Mouse (Mus musculus): ENCODE results near the gene Il10rb.
A peak's percentile ranks its signal among the peaks of the same experiment; 100 is the strongest.
"Not testable (repeated sequence)": the region's sequence is repeated elsewhere in the genome, so short reads cannot be mapped to it uniquely, and the experiment has no call there.

Il10rb gene

DNA sequence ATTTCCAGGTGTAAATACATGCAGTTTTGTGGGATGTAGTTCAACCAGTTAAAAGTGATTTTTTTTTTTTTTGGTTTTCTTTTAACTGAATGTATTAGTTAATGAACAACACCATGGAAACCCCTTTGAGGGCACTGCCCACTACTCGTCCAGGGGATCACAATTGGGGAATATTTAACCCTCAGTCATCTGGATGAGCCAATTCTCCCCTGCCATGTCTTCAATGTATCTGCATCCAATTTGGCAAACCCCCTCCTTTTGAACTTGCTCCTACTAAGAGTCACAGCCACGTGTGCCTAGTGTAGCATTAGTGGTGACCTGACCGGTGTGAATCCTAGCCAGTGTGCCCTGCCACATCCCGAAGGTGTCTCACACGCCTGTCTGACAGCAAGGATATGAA, 12.6 kb downstream of the Il10rb start:
- no peak for DNase-seq

DNA sequence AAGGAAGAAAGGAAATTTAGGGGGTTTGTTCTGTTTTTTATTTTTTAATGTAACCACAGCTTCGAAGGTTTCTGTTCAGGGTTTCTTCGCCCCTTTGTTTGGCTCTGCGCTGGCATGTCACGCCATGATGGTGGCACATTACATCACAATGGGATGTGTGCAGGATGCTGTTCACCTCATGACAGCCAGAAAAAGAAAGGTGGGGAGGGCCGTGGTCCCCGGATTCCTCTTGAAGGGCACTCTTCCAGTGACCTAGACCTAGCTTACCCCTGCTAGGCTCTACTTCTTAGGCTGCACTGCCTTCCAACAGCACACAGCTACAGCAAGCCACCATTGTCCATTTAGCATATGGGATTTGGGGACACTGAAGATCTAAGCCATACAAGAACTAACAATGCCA, 19.9 kb downstream of the Il10rb start:
- DNase-seq: no peak

DNA sequence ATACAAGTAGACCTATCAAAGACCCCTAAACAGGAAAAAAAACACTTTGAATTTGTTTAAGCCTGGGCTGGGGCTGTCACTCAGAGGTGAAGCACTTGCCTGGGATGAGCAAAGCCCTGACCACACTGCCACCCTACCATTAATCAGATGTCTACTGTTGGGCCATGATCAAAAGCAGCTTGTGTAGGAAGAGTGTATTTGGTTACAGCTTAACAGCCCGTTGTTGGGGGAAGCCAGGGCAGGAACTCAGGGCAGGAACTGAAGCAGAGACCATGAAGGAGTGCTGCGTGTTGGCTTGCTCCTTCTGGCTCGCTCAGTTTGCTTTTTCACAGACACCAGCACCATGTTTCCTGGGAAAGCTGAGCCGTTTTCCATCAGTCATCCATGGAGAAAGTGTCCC, 20.6 kb downstream of the Il10rb start:
- DNase-seq: no peak

DNA sequence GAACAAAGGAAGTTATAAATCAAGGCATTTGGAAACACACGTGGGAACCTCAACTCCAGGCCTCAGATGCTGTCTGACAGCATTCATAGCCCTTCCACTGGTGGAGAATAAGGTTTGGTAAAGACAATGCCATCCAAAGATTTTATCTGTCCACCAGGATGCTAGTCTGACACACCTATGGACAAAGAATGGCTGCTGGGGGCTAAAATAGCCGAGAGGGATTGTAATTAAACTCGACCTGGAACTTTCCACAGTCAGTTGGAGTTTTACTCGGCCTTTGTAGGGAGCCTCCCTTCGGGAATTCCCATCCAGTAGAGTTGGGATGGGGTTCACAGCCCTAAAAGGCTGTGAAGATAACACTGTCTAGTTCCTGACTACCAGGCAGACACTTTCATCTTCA, 21.5 kb downstream of the Il10rb start:
- DNase-seq: no peak

DNA sequence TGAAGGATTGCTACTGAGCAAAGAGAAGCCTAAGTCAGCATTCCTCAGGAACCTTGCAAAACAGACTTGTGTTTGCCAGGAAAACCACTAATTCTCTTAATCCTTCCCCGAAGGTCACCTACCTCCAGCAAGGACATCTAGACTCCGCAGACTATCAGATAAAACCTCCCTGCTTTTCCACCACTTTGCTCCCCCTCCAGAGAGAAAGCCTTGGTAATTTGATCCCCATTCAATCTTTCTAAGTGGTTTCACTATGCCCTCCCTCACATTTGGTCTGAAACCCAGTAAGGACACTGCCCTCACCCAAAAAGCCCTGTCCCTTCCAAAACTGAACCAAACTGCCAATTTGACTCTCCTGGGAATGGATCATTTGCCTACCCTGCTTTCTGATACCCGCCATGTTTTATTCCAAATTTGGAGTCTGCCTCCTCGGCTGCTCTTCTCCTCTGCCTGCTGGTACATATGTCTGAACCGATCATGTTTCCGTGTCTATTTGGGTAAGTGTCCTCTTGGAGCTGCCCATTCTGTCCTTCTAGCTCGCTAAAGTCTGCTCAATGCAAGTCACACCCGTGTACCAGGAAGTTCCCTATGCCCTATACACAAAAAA, 22.4 kb downstream of the Il10rb start:
- no peak for DNase-seq

DNA sequence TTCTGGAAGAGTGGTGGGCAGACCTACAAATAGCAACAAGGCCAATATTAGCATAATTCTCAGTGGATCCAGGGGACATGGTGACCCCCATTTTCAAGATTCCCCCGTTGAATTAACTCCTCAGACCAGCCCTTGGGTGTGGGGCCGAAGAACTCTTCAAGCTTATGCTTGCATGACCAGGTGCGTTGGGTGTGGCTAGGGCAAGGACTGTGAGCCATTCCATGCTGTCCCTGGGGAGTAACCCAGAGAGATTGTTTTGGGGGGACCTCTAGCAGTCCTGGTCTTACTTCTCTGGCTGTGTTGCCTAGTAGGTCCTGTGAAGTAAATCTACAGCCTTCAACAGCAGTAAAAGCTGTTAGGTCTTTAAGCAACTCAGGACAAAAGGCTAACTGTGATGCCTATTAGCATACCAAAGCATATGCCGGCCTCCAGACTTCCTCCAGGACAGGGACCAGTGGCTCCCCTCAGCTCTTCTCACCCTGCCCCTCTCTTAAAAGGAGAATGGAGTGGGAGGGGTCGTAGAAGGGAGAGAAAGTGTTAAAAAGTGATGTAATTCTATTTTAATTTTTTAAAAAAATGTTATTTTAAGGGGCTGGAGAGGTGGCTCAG, 26.9 kb downstream of the Il10rb start:
- DNase-seq: no peak

DNA sequence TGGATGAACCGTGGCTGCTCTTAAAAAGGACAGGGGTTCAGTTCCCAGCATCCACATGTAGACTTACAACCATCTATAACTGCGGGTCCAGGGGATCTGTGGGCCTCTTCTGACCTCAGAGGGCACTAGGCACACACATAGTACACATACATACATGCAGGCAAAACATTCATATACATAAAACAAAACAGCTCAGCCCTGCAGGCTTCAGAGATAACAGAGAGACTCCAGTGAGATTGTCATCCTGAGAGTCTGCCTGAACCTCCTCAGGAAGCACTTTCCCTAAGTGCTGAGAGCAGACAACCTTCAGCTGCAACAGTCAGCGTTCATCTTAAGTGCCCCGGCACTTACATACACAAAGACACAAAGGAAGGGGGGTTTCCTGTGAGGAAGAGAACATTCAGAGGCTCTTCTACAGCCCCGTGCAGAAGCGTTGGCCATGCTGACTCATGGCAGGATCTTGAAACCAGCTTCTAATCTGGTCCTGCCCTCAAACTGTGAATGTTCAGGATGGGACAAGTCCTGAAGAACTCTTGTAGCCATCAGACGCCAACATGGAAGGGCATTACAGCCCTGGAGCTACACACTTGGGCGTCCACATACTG, 27.5 kb downstream of the Il10rb start:
- no peak for DNase-seq

DNA sequence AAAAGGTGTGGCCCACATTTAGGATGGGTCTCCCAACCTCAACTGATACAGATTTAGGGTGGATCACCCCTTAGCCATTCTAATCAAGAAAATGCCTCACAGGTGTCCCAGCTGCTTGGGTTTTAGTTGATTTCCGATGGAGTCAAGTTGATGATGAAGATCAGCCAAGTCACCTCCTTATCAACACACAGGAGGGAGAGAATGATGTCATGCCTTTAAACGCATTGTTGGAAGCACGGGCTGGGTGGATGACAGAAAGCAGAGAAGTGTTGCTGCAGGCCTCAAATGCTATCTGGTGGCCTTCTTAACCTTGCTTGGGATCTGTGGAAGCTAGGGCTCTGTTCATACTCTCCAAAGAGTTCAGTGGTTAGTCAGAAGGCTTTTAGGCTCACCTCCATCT, 28.2 kb downstream of the Il10rb start:
- DNase-seq: no peak

DNA sequence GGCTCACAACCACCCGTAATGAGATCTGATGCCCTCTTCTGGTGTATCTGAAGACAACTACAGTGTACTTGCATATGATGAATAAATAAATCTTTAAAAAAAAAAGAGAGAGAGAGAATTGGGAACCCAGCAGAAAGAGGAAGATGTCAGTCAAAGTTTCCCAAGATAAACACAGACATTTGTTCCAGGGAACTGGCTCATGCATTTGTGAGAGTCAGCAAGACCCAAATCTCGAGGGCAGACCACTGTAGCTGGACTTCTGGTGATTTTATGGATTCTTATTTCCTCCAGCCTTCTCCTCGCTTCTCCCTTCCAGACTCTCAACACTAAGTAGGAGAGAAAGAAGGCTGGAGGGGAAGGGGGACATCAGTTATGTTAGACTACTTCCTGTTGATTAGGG, 32.1 kb downstream of the Il10rb start:
- DNase-seq: no peak

DNA sequence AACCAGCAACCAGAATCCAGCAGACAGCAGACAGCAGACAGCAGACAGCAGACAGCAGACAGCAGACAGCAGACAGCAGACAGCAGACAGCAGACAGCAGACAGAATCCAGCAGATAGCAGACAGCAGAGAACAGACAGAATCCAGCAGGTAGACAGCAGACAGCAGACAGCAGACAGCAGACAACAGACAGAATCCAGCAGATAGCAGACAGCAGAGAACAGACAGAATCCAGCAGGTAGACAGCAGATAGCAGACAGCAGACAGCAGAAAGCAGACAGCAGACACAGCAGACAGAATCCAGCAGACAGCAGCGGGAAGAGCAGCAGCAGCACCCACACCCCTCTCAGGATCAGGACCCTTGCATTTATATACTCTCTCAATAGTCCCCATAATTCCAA, 32.6 kb downstream of the Il10rb start:
- not testable (repeated sequence) for DNase-seq

DNA sequence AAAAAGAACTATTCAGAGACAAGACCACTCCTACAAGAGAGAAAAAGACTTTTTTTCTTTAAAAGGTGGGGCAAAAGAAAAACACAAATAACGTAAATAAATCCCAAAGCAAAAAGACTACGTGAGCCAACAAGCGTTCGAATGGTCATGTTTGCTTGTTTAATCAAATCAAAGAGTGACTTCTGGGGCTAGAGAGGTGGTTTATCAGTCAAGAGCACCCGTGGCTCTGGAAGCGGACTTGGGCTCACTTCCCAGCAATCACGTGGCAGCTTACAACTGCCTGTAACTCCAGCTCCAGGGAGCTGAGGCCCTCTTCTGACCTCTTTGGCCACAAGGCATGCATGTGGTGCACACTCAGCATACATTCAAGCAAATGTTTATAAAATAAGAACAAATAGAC, 35.4 kb downstream of the Il10rb start:
- peak in 1 of 2 experiments; percentile 11 for DNase-seq

DNA sequence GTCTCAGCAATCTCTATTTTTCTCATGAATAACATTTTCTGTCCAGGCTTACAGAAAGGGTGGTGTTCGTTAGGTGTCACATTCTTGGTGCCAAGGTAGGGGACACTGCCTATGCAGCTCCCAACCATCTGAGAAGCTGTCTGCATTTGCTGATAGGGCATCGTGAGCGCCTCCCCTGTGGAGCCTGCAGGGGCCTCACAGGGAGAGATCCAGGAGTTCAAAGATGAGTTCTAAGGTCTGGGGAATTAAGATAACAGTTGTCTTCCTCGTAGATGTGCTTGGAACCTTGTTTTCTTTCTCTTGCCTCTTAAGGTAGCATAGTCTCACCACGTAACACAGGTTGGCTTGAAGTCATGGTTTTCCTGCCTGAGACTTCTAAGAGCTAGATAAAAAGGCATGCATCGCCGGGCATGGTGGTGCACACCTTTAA, 35.9 kb downstream of the Il10rb start:
- DNase-seq: no peak

DNA sequence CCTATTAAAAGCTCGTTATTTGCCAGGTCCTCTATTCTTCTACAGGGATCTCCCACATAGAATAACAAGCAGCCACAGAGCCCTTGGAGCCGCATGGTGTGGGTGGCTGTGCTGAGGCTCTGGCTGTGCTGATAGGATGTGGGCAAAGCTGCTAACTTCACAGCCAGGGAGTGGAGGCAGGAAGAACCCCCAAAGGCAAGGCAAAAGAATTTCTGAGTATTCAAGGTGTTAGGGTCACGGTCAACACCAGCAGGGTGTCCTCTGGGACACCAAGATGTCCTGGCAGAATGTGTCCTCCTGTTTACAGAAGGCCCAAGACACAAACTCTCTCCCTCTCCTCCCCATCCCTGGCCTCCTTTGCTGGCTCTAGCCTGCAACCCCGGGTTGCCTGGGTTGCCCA, 36.5 kb downstream of the Il10rb start:
- DNase-seq: no peak

DNA sequence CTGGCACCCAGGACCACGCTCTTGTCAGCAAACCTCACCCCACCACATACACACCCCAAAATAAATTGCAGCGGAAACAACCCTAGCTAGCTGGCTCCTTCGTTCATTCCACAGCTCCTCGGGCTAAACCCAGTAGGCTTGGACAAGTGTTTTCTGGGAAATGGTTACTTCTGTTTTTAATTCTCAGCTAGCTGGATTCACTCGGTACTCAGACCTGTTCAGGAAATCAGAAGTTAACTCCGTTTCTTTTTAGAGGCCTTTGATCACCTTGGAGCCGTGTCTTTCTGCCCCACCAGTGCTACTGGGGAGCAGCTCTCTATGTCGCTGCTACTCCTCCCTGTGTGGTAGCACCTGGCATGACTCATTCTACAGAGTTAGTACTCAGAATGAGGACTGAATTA, 37.2 kb downstream of the Il10rb start:
- DNase-seq: no peak

DNA sequence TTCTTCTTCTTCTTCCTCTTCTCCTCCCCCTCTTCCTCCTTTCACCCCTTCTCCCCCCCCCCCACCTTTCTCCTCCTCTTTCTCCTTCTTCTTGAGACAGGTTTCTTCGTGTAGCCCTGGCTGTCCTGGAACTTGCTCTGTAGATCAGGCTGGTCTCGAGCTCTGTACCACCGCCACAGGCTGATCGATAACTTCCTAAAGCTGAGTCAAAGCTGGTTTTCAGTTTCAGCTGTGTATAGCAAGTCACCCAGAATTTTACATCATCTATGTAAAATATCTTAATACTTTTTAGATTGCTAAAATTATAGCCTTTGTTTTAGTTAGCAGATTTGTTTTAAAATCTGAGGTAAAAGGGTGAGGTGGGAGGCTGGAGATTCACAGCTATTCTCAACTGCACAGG, 38.9 kb downstream of the Il10rb start:
- DNase-seq: no peak

DNA sequence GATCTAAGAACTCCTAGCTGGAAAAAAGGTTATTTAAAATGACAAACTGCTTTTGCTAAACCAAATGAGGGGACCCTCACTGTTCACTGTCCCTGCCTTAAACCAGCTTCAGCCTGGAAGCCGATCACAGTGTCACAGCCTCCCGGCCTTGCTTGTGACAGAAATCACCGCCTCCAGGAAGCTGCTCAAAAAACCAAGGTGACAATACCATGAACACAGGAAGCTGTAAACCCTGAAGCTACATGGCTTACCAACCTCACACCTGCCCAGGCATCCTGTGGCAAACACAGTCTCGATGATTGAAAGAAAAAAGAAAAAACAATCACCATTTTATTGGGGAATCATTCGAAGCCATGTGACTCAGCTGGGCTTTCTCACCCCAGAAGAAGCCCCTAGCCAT, 39.6 kb downstream of the Il10rb start:
- DNase-seq: no peak

DNA sequence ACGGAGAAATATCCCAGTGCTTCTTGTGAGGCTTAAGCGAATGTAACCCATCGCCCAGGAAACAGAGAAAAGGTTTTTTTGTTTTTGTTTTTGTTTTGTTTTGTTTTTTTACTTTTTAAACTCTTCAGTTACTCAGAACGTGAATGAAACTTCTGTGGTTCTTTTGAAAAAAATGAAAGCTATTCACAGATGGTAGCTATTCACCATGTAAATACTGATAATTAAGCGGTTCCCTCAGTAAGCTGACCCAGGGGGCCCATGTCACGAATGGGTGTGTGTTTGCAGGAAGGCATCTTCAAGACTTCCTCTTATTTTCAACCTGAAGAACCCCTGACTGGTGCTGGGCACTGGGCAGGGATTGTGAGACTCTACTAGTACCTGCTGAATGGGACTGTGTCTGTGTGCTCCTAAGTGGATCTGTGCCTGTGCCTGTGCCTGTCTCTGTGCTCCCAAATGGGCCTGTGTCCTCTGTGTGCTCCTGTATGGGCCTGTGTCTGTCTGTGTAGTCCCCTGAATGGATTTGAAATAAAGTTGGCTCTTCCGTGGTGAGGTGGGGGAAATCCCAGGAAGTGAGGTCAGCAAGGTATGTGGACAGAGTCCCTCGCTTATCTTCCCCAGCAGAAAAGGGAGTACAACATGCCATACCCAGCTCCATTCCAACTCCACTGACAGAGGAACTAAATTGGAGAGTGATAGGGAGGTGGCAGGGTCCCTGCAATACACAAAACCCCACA, 41.0 kb downstream of the Il10rb start:
- no peak for DNase-seq

DNA sequence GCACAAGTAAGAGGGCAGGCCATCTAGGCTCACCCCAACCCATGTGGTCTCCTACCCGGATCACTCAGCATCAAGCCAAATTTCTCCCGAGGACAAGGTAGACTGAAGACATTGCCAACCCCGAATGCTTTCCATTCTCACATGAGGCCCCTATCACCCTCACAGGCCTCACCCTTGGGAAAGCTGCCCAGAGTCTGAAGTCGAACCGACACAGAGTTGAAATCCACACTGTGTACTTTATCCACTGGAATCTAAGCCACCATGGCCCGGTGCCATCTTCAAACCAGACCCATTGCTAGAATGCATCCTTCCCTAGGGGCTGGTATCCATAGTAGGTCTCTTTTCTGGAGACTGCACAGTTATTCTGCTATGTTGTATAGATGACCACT, 41.5 kb downstream of the Il10rb start:
- no peak for DNase-seq

DNA sequence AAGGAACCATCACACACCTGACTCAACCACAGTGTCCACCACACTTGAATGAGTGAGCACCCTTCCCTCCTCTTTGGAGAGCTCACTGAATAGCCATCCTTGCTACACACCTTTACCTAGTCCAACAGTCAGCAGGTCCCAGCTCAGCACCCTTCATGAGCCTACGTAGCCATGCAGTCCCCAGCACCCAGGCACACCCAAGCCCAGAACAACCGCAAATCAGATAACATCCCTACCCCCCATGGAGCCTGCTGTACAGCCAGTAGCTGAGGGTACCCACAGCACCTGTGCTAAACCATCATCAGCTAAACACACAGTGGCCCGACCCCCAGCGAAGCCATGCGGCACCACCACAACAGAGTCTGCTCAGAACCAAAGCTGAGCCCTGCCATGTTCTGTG, 42.1 kb downstream of the Il10rb start:
- DNase-seq: no peak

DNA sequence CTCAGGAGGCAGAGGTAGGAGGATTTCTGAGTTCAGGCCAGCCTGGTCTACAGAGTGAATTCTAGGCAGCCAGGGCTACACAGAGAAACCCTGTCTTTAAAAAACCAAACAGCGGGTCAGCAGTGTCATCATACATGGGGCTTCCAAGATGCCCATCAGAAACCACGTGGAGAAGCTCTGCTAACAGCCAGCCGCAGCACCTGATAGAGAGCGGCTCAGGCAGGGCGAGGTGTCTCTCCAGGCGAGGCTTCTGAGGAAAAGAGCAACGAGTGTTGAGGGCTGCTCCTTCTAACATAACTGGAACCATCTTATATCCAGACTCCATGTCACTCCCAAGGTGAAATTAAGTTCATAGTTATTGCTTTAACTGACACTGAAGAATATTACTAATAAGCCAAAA, 42.9 kb downstream of the Il10rb start:
- DNase-seq: no peak

DNA sequence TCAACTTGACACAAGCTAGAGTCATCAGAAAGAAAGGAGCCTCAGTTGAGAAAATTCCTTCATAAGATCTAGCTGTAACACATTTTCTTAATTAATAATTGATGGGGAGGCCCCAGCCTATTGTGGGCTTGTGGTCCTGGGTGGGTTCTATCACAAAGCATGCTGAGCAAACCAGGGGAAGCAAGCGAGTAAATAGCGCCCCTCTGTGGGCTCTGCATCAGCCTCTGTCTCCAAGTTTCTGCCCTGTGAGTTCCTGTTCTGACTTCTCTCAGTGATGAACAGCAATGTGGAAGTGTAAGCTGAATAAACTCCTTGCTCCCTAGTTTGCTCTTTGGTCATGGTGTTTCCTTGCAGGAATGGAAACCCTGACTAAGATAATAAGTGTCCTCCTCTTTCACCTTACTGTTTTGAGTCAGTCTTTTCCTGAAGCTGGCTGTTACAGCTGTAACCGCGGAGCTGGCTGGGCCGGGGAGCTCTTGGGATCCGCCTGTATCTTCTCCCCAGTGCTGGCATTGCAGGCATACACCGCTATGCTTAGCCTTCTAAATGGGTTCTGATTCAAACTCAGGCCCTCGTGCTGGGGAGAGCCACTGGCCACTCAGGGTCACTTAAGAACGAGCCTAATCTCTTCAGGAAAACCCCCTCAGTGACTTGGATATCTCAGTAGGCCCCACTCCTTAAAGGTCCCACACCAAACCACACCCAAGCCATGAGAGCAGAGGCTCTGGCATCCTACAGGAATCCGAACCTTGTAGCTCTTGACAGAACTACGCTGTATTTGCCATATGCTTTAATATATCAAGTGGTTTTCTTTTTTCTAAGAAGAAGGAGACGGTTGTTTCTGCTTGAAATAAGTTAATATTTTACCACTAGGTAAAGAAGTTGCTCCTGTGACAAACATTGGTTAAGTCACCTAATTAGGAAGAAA, 44.4 kb downstream of the Il10rb start:
- DNase-seq: no peak

DNA sequence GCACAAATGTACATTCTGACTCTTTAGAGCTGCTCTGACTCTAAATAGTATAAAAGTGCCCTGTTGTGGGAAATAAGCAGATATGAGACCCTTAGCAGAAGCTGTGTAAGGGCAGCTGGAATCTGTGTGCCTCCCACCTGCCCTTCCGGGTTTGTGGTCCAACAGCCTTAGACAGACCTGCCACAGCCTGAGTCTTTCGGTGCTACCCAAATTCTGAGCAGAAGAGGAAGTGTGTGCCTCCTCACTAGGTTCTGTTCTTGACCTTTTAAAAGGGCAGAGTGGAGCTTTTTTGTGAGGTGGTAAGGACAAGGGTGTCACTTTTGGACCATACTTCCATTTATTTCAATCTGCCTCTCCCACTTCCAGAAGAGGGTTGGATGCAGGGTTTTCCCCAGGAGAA, 46.0 kb downstream of the Il10rb start:
- no peak for DNase-seq

DNA sequence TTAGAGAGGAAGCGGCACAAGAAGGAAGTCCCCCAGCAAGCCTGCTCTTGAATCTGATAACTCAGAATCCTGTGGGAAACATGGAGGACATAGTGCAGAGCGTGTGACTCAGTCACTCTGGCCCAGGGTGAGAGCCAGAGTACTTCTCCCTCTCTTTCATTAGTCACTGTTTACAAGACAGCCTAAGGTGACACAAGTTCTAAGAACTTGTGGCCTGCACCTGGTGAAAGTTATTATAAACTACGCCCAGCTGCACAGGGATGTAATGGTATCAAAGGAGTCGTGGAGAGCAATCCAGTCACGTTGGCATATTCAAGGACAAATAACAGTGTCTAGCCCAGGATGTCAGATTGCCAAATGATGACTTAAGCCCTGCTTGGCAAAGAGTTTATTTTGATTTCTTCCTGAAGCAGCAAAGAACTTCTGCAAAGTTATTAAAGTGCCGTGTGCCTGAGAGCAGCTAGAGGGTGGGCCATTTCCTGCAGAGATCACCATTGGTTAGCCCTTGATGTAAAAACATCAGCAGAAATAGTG, 46.5 kb downstream of the Il10rb start:
- DNase-seq: no peak

Measured in cerebellum, postnatal 36 days (tissue).